Mouse (Mus musculus): ENCODE data around the gene Tifab.

DNA sequence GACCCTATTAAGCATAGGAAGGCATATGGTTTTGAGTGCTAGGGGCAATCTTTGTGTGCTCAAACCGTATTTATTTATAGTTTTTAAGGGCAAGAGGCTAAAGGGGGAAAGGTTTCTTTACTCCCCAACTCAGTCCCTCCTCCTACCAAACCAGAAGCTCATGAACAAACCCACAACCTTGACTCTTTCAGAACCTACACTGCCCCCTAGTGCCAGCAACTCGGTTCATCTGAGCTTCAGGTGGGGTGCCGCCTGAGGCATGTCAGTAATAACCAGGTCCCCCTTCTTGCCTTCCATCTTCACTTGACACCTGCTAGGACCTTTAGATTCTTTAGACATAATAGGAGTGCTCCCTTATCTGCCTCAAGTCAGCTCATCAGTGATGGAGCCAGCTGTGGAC lies 12.5 kb upstream of the Tifab start:
- no peak for TF ChIP-seq GATA1 (IDR thresholded peaks at IDR 0.05; ENCODE audit: borderline replicate concordance, low read length)
- no peak for TF ChIP-seq FLI1 (IDR thresholded peaks at IDR 0.05; ENCODE audit: low read length)

Measured in megakaryocyte, embryonic 14.5 days (primary cell).